Mouse (Mus musculus) forebrain, embryonic 10.5 days (tissue): Measurements from ENCODE around the gene Gas2l3. TPM values are rescaled to one million over a fixed set of nuclear protein-coding genes. Genes with fewer than 3 reads are reported as not detected.
A peak's percentile ranks its signal among the peaks of the same experiment; 100 is the strongest.

Source experiments
- DNase-seq: peaks from one replicate; pipeline ENCODE4 v3.0.0-alpha.2; 2017; ENCODE audit warnings: low spot score; ENCODE audit errors: extremely low spot score
- H3K27ac ChIP-seq: fragments of 300-500 bp; sonication (generic); 2 replicates; pipeline ENCODE4 v1.5.1; 2016; ENCODE audit warnings: mild to moderate bottlenecking
- H3K27me3 ChIP-seq: fragments of 300-500 bp; sonication (generic); 2 replicates; pipeline ENCODE4 v1.6.1; 2016; ENCODE audit warnings: mild to moderate bottlenecking; ENCODE audit not compliant: poor library complexity, severe bottlenecking
- H3K36me3 ChIP-seq: fragments of 300-500 bp; sonication (generic); replicated peaks from 2 replicates; pipeline ENCODE4 v1.6.1; 2016; ENCODE audit warnings: mild to moderate bottlenecking, moderate library complexity
- H3K4me1 ChIP-seq: fragments of 300-500 bp; sonication (generic); 2 replicates; pipeline ENCODE4 v1.6.1; 2016
- H3K4me3 ChIP-seq: fragments of 300-500 bp; sonication (generic); 2 replicates; pipeline ENCODE4 v1.5.1; 2016; ENCODE audit warnings: mild to moderate bottlenecking, moderate library complexity
- H3K9me3 ChIP-seq: fragments of 300-500 bp; sonication (generic); 2 replicates; pipeline ENCODE4 v1.6.1; 2016; ENCODE audit warnings: mild to moderate bottlenecking, moderate library complexity
- WGBS: fragments of 180-500 bp; shearing (Covaris S2); methylation state at CpG from one replicate; pipeline ENCODE4 v1.1.7; 2016; 5-methylcytosine and 5-hydroxymethylcytosine counted together
- polyA plus RNA-seq: library from polyadenylated mRNA; unstranded; fragments of >200 nt; fragmentation: Nextera tagmentation; extraction: Ambion mirVana; gene quantifications from 2 replicates; pipeline ENCODE4 v1.2.1, GENCODE M21; 2016

The Gas2l3 gene
- polyA plus RNA-seq, 1 experiment from 2014 or later, result 14.7 TPM

DNA sequence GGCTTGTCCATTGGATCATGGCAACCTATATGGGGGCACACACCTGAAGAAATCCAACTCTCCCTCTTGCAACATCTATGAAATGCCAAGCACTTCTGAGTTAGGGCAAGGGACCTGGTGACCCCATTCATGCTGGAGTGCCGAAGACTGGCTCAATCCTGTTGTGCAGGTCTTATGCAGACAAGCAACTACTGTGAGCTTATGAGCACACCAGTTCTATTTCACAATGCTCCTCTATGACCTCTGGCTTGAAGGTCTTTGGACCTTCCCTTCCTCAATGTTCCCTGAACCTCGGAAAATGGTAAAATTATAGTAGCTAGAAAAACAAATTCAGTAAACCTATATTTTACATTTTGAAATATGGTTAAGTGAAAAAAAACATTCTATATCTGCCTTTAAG, 25.8 kb downstream of the Gas2l3 start:
- Histone ChIP-seq H3K9me3 (no peaks in the 10 kb centered on the region), H3K4me1 (no peaks in the 10 kb centered on the region), H3K36me3 (peaks cover 68% of the 10 kb centered on the region), H3K27ac (no peak overlapping the region), H3K27me3 (no peaks in the 10 kb centered on the region), H3K4me3 (no peak overlapping the region)
- no peak for DNase-seq
- WGBS, result 92% methylated on average over 2 of the region's 2 CpGs

GRCm38 (mm10) chr10:89415478-89415877, 28.3 kb downstream of the Gas2l3 start:
- Histone ChIP-seq H3K27me3 (no peaks in the 10 kb centered on the region), H3K36me3 (peaks cover 73% of the 10 kb centered on the region), H3K27ac (no peak overlapping the region), H3K4me1 (no peaks in the 10 kb centered on the region), H3K9me3 (no peaks in the 10 kb centered on the region), H3K4me3 (no peak overlapping the region)
- 78% methylated on average over 3 of the region's 3 CpGs for WGBS
- no peak for DNase-seq

GRCm38 (mm10) chr10:89407551-89407950, 36.2 kb downstream of the Gas2l3 start:
- Histone ChIP-seq H3K27ac (no peak overlapping the region), H3K4me1 (no peaks in the 10 kb centered on the region), H3K27me3 (no peaks in the 10 kb centered on the region), H3K36me3 (peaks cover 12% of the 10 kb centered on the region), H3K4me3 (no peak overlapping the region), H3K9me3 (no peaks in the 10 kb centered on the region)
- DNase-seq, result no peak
- WGBS, result 73% methylated on average over 1 of the region's 1 CpGs

DNA sequence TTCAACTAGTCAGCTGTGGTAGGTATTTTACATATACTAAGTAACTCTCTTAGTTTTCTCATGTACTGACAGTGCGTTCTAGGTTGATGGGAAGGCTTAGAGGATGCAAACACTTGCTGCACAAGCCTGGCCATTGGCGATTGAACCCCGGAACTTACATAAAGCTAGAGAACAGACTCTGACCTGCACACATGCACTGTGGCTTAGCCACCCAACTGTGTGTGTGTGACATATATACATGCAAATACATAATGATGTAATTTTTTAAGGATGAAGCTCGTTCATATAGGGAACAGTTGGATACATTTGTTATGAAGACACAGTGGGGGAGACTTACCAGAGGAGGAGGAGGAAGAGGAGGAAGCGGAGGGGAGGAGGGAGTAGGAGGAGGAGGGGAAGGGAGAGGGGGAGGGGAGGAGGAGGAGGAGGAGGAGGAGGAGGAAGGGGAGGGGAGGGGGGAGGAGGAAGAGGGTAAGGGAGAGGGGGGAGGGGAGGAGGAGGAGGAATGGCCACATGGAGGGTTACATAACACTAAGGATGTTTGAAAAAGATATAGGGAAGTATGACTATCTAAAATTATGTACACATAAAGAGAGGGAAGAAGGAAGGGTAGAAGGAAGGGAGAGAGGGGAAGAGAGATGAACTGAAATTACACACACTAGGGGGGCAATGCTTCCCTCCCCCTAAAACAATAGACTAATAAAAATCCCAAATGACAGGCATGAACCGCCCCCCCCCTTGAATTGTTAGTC, 36.9 kb downstream of the Gas2l3 start:
- H3K4me1 ChIP-seq, result no peaks in the 10 kb centered on the region
- no peaks in the 10 kb centered on the region for H3K27me3 ChIP-seq
- DNase-seq, result no peak
- no peaks in the 10 kb centered on the region for H3K9me3 ChIP-seq
- peaks cover 11% of the 10 kb centered on the region for H3K36me3 ChIP-seq
- H3K27ac ChIP-seq, result no peak overlapping the region
- H3K4me3 ChIP-seq, result no peak overlapping the region
- WGBS, result 84% methylated on average over 5 of the region's 6 CpGs

DNA sequence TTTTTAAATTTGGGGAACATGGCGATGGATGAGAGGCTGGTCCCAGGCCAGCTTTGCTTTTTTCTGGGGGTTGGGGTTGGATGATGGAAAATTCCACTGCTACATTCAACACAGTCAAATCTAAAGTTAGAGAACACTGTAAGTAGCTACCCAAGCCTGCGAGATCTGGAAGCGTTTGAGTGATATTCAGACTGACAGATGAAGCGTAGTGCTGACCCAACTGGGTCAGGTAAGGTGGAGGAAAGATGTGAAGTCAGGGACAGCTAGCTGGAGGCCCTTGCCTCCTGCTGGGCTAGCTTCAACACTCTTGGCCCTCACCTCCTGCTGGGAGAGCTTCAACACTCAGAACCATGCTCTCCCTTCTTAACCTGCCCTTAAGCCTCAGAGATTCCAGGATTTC, 38.8 kb downstream of the Gas2l3 start:
- Histone ChIP-seq H3K9me3 (0 out of 2 replicates have a peak, but pooled peaks cover 5% of the 10 kb centered on the region), H3K4me1 (no peaks in the 10 kb centered on the region), H3K36me3 (no peaks in the 10 kb centered on the region), H3K27me3 (no peaks in the 10 kb centered on the region), H3K4me3 (no peak overlapping the region), H3K27ac (no peak overlapping the region)
- WGBS, result 81% methylated on average over 4 of the region's 4 CpGs
- no peak for DNase-seq

GRCm38 (mm10) chr10:89400674-89401336, 43.0 kb downstream of the Gas2l3 start:
- Histone ChIP-seq H3K27me3 (no peaks in the 10 kb centered on the region), H3K4me1 (peaks cover 4% of the 10 kb centered on the region)
- 94% methylated on average over 19 of the region's 19 CpGs for WGBS

GRCm38 (mm10) chr10:89395823-89396222, 47.9 kb downstream of the Gas2l3 start:
- no peak overlapping the region for H3K27ac ChIP-seq
- no peaks in the 10 kb centered on the region for H3K36me3 ChIP-seq
- 0 out of 2 replicates have a peak, but pooled peaks cover 7% of the 10 kb centered on the region for H3K27me3 ChIP-seq
- DNase-seq, result peak; percentile 73
- 0 out of 2 replicates have a peak, but pooled peaks cover 3% of the 10 kb centered on the region for H3K9me3 ChIP-seq
- peak overlapping the region; percentile 30 for H3K4me3 ChIP-seq
- 2% methylated on average over 7 of the region's 7 CpGs for WGBS
- peaks cover 18% of the 10 kb centered on the region for H3K4me1 ChIP-seq

More at GRCm38 (mm10) chr10:89400674-89401336, 43.0 kb downstream of the Gas2l3 start:
- Histone ChIP-seq H3K9me3 (0 out of 2 replicates have a peak, but pooled peaks cover 5% of the 10 kb centered on the region), H3K36me3 (no peaks in the 10 kb centered on the region), H3K4me3 (no peak overlapping the region), H3K27ac (no peak overlapping the region)
- DNase-seq, result no peak

DNA sequence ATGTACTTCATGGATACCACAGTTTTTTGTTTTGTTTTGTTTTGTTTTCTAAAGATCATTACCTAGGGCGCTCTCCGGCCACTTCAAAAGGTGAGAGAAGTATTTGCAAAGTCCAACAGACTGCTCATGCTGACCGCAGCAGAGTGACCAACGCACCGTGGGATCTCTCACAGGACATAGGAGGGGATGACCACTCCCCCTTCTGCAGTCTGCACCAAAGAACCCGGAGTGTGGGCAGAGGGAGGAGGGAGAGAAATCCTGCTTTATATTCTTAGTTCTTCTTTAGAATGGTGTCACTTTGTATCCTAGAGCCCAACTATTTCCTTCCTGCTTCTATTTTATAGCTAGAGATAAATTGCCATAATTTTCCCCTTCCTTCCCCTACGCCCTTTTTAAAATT, 48.4 kb downstream of the Gas2l3 start:
- 39% methylated on average over 7 of the region's 7 CpGs for WGBS
- peak overlapping the region; percentile 30 for H3K4me3 ChIP-seq
- H3K27me3 ChIP-seq, result 0 out of 2 replicates have a peak, but pooled peaks cover 7% of the 10 kb centered on the region
- no peak overlapping the region for H3K27ac ChIP-seq
- H3K36me3 ChIP-seq, result no peaks in the 10 kb centered on the region
- no peak for DNase-seq
- H3K4me1 ChIP-seq, result peaks cover 18% of the 10 kb centered on the region
- no peaks in the 10 kb centered on the region for H3K9me3 ChIP-seq

DNA sequence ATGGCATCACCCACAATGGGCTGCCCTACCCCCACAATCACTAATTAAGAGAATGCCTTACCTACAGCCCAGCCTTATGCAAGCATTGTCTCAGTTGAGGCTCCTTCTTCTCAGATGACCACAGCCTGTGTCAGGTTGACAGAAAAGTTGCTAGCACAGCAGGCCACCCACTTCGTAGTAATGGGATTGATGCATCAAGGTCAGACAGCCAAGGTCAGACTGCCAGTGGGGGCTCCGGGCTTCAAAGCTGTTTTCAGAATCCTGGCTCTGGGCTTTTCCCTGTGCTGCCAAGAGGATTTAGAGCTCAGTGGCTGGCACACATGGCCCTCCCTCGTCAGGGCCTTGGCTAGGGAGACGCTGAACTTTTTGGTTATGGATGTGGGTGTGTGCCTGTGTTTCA, 51.1 kb downstream of the Gas2l3 start:
- no peak overlapping the region for H3K4me3 ChIP-seq
- no peaks in the 10 kb centered on the region for H3K36me3 ChIP-seq
- no peak for DNase-seq
- H3K27ac ChIP-seq, result no peak overlapping the region
- WGBS, result 62% methylated on average over 4 of the region's 4 CpGs
- no peaks in the 10 kb centered on the region for H3K9me3 ChIP-seq
- H3K27me3 ChIP-seq, result peaks cover 12% of the 10 kb centered on the region; the same call in 1 of the 2 replicates
- H3K4me1 ChIP-seq, result peaks cover 19% of the 10 kb centered on the region

DNA sequence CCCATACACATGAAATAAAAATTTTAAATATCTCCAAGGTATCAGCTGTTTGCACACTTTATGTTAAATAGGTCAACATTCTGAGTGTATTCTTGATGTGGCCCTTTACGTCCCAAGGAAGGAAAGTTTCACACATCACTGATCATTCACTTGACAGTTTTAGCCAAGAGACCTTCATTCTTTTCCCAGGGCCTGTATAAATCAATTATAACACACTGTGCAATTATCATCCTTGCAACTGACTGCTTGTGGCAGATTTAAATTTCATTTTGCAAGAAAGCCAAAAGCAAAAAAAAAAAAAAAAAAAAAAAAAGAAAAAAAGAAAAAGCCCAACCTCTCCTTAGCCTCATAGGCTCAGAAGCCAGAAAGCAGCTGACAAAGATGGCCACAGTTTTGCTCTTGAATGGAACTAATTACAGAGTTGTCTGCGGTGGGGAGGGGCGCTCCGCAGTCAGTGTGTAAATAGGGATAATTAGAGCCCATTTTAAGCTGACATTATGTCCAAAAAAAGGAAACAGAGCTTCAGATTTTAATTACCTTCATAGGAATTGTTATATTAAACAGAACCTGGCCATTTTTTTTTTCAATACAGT, 52.1 kb downstream of the Gas2l3 start:
- WGBS, result 68% methylated on average over 4 of the region's 4 CpGs
- Histone ChIP-seq H3K27me3 (peaks cover 12% of the 10 kb centered on the region; the same call in 1 of the 2 replicates), H3K27ac (no peak overlapping the region), H3K4me1 (peaks cover 23% of the 10 kb centered on the region), H3K36me3 (no peaks in the 10 kb centered on the region), H3K9me3 (no peaks in the 10 kb centered on the region), H3K4me3 (no peak overlapping the region)
- DNase-seq, result no peak

DNA sequence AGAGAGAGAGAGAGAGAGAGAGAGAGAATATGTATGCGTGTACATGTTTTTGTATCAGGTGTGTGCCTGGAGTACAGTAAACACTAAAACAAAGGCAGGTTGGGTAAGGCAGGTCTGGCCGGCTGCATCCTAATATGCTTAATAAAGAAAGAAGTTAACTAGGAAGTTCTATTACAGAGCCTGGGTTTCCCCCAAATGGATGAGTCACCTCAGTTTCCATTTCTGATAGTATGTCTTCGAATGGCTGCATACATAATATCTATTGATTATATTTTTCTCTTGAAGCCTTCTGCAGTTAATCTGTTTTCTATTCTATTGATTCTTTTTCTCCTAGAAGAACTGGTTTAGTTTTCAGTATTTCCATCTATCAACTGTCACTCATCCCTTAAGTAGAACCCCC, 57.3 kb downstream of the Gas2l3 start:
- H3K36me3 ChIP-seq, result no peaks in the 10 kb centered on the region
- H3K4me1 ChIP-seq, result 0 out of 2 replicates have a peak, but pooled peaks cover 4% of the 10 kb centered on the region
- WGBS, result 80% methylated on average over 3 of the region's 3 CpGs

DNA sequence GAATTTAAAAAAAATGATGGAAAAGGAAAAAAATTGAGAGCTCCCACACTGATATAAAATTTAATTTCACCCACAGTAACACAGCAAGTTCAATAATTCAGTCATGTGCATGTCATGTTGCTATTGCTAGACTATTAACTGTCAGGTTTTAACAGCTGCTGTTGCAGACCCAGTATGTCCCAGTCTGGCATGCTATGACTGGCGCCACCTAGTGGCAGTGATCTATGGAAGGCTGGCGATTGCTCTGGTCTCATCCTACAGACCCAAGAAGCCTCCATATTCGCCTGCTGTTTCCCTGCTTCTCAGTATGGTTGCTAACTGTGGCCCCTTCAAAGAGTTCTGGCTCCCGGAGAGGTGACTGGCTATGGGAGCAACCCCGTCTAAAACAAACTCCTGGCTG, 60.3 kb downstream of the Gas2l3 start:
- H3K4me3 ChIP-seq, result no peak overlapping the region
- DNase-seq, result peak; percentile 71
- H3K27ac ChIP-seq, result no peak overlapping the region
- WGBS, result 10% methylated on average over 5 of the region's 5 CpGs
- H3K36me3 ChIP-seq, result no peaks in the 10 kb centered on the region
- 0 out of 2 replicates have a peak, but pooled peaks cover 4% of the 10 kb centered on the region for H3K4me1 ChIP-seq
- no peaks in the 10 kb centered on the region for H3K9me3 ChIP-seq
- H3K27me3 ChIP-seq, result no peaks in the 10 kb centered on the region

More for the DNA sequence above, 57.3 kb downstream of the Gas2l3 start:
- Histone ChIP-seq H3K4me3 (no peak overlapping the region), H3K27me3 (peaks cover 5% of the 10 kb centered on the region; the same call in 1 of the 2 replicates), H3K27ac (no peak overlapping the region), H3K9me3 (no peaks in the 10 kb centered on the region)
- no peak for DNase-seq

DNA sequence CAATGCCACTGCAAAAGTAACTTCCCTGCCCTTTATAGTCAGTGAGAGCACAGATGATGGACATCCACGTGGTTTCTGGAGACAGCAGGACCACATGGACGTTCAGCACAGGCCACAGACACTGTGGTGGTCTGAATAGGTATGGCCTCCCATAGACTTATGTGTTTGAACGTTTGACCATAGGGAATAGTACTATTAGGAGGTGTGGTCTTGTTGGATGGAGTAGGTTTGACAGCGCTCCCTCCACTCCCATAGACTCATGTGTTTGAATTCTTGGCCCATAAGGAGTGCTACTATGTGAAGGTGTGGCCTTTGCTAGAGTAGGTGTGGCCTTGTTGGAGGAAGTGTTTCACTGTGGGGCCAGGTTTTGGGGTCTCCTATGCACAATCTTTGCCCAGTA, 66.0 kb downstream of the Gas2l3 start:
- Histone ChIP-seq H3K36me3 (no peaks in the 10 kb centered on the region), H3K9me3 (no peaks in the 10 kb centered on the region), H3K27me3 (no peaks in the 10 kb centered on the region), H3K4me1 (no peaks in the 10 kb centered on the region), H3K27ac (no peak overlapping the region), H3K4me3 (no peak overlapping the region)
- 86% methylated on average over 4 of the region's 4 CpGs for WGBS
- no peak for DNase-seq
